Mouse (Mus musculus) erythroblast, embryonic 14.5 days (primary cell): ENCODE data around the gene Zscan26. TPM values are rescaled to one million over a fixed set of nuclear protein-coding genes. Genes with fewer than 3 reads are reported as not detected.
"Not testable (repeated sequence)": the region's sequence is repeated elsewhere in the genome, so short reads cannot be mapped to it uniquely, and the experiment has no call there.

Source experiments
- H3K27me3 ChIP-seq: 2 replicates; pipeline ENCODE4 v1.6.1; 2012; ENCODE audit warnings: inconsistent platforms; ENCODE audit not compliant: control insufficient read depth
- H3K36me3 ChIP-seq: 2 replicates; pipeline ENCODE4 v1.6.1; 2012; ENCODE audit warnings: mild to moderate bottlenecking, inconsistent platforms; ENCODE audit not compliant: control insufficient read depth
- H3K4me1 ChIP-seq: 2 replicates; pipeline ENCODE4 v1.6.1; 2012; ENCODE audit warnings: inconsistent platforms; ENCODE audit not compliant: control insufficient read depth
- H3K4me3 ChIP-seq: replicated peaks from 2 replicates; pipeline ENCODE3; 2012; ENCODE audit warnings: moderate library complexity, mild to moderate bottlenecking, inconsistent platforms
- H3K9me3 ChIP-seq: 2 replicates; pipeline ENCODE4 v1.6.1; 2012; ENCODE audit warnings: low read length, inconsistent platforms, mixed read lengths; ENCODE audit not compliant: control insufficient read depth
- GATA1 ChIP-seq: IDR thresholded peaks from 2 replicates; pipeline ENCODE4 v1.6.1; 2012; ENCODE audit warnings: low read length, inconsistent platforms, mixed read lengths
- TAL1 ChIP-seq: IDR thresholded peaks from 3 replicates; pipeline ENCODE4 v1.6.1; 2012; ENCODE audit warnings: low read length, inconsistent platforms, mixed read lengths
- polyA plus RNA-seq: library from polyadenylated mRNA; stranded (reverse); fragments of >175 nt; gene quantifications from 2 replicates; pipeline ENCODE4 v1.2.3, GENCODE M21; 2012

Zscan26 gene
- 0.08 and 0.09 TPM in 2 replicates for polyA plus RNA-seq

DNA sequence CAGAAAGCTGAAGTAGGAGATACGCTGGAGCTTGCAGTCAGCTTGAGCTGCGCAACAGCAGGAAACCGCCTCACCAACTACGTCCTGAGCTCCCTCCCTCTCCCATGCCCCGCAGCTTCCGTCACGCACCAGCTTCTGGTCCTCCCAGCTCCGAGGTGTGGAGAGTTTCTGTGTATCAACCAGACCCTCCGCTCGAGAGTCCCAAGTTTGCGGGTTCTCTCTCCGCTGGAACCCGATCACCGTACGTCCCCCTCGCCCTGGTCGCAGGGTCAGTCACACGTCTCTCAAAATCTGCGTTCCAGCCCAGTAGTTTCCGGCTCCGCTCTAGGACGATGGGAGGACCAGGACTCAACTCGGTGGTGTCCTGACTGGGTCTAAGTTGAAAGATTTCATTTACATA is at the start of gene Zscan26:
Gene Zscan26, minus strand, starts transcription at position 282 of the 400 bp plus-strand sequence.
- peak within 1 kb of the TSS; percentile 72 for H3K4me3 ChIP-seq
- peaks cover 15% of the 10 kb centered on the region for H3K4me1 ChIP-seq
- no peaks in the 10 kb centered on the region for H3K9me3 ChIP-seq
- peaks cover 8% of the 10 kb centered on the region for H3K36me3 ChIP-seq
- no peak for TF ChIP-seq TAL1
- TF ChIP-seq GATA1 = no peak
- peaks cover 27% of the 10 kb centered on the region for H3K27me3 ChIP-seq

DNA sequence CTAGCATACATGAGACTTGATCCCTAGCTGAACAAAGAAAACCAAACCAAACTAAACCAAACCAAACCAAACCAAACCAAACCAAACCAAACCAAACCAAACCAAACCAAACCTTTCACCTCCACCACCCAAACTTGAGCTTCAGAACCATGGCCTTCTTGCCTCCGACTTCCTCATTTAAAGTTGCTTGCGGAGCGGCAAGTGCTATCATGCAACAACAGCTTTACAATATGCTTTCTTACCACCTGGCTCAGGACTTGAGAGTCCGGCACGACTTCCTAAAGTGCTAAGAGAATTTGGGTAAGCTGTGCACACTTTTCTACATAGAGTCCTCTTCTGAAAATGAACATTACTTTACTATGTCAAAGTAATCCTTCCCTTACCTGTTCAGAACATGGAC is 48.8 kb upstream of the Zscan26 start:
- Histone ChIP-seq H3K36me3 (no peaks in the 10 kb centered on the region), H3K4me3 (no peak overlapping the region), H3K27me3 (peaks cover 2% of the 10 kb centered on the region; the same call in 1 of the 2 replicates), H3K4me1 (peaks cover 12% of the 10 kb centered on the region), H3K9me3 (no peaks in the 10 kb centered on the region)
- no peak for TF ChIP-seq TAL1
- TF ChIP-seq GATA1 = no peak

DNA sequence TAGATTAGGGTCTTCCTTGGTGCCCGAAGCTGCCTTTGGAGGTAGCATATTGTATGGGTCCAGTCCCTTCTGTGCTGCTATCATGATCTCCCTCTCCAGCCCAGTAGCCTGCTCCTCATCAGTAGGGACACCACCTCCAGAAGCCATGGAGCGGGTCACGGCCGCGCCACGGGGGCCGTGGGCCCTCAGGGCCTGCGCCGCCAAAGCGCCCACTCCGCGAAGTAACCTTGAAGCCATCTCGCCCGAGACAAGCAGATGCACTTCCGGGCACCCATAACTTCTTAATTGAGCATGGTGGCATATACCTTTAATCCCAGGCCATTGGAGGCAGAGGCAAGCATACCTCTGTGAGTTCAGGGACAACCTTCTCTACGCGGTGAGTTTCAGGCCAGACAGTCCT is 47.7 kb upstream of the Zscan26 start, which contains the start of gene Gm11273:
Gene Gm11273, minus strand, starts transcription at position 237 of the 400 bp plus-strand sequence.
- not testable (repeated sequence) for H3K4me3 ChIP-seq, H3K9me3 ChIP-seq, H3K27me3 ChIP-seq, H3K36me3 ChIP-seq, H3K4me1 ChIP-seq

DNA sequence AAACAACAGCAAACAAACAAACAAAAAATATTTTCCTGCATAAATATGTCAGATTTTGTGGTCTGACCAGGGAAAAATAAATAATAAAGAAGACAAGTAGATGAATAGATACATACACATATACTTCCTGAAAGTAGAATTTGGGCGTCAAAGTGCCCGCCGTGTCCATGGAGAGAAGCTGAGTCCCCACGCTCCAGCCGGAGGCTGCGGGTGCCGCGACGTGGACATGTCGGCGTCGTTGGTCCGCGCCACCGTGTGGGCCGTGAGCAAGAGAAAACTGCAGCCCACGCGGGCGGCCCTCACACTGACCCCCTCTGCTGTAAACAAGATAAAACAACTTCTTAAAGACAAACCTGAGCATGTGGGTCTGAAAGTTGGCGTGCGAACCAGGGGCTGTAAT is 41.5 kb upstream of the Zscan26 start, which contains the start of gene AK157302:
Gene AK157302, plus strand, starts transcription at position 144 of the 400 bp plus-strand sequence.
- no peak within 1 kb of the TSS for H3K4me3 ChIP-seq
- no peak for TF ChIP-seq TAL1
- no peak for TF ChIP-seq GATA1
- H3K27me3 ChIP-seq = peaks cover 2% of the 10 kb centered on the region; the same call in 1 of the 2 replicates
- H3K9me3 ChIP-seq = no peaks in the 10 kb centered on the region
- H3K4me1 ChIP-seq = no peaks in the 10 kb centered on the region
- H3K36me3 ChIP-seq = no peaks in the 10 kb centered on the region

DNA sequence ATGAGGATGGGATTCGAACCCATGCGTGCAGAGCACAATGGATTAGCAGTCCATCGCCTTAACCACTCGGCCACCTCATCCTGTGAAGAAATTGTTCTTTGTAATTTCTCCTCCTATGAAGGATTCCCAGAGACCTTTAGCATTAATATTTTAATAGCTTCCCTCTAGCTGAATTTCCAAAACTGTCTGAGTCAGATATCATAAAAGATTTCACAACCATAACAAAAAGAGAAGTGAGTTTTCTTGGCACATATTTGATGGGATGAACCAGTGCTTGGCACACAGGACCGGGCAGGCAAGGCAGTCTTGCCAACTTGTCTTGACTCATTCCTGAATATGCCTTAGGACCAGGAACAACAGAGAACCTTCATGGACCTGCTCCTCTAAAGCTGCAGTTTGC is 39.3 kb upstream of the Zscan26 start:
- no peak for TF ChIP-seq TAL1
- TF ChIP-seq GATA1 = no peak
- no peaks in the 10 kb centered on the region for H3K4me1 ChIP-seq
- H3K36me3 ChIP-seq = no peaks in the 10 kb centered on the region

DNA sequence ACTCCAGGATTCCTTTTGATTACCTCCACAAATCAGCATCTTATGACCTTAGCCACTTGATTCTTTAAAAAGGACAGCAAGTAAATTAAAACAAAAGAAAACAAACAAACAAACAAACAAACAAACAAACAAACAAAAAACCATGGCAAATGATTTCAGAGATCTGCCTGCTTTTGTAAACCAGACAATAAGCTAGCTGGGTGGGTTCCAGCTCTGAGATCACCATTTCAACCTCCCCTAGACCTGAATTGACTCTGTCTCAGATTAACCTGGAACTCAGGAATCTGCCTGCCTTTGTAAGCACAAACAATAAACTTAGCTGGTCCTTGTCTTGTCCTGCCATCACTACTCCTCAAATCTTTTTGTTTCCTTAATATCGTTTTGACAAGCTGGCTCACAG is 33.4 kb upstream of the Zscan26 start:
- Histone ChIP-seq H3K27me3 (no peaks in the 10 kb centered on the region), H3K4me3 (no peak overlapping the region), H3K4me1 (no peaks in the 10 kb centered on the region), H3K9me3 (0 out of 2 replicates have a peak, but pooled peaks cover 2% of the 10 kb centered on the region), H3K36me3 (no peaks in the 10 kb centered on the region)
- TF ChIP-seq TAL1 (no peak), GATA1 (no peak)

More for the DNA sequence above, 39.3 kb upstream of the Zscan26 start:
- H3K27me3 ChIP-seq = no peaks in the 10 kb centered on the region
- H3K9me3 ChIP-seq = no peaks in the 10 kb centered on the region
- no peak overlapping the region for H3K4me3 ChIP-seq

DNA sequence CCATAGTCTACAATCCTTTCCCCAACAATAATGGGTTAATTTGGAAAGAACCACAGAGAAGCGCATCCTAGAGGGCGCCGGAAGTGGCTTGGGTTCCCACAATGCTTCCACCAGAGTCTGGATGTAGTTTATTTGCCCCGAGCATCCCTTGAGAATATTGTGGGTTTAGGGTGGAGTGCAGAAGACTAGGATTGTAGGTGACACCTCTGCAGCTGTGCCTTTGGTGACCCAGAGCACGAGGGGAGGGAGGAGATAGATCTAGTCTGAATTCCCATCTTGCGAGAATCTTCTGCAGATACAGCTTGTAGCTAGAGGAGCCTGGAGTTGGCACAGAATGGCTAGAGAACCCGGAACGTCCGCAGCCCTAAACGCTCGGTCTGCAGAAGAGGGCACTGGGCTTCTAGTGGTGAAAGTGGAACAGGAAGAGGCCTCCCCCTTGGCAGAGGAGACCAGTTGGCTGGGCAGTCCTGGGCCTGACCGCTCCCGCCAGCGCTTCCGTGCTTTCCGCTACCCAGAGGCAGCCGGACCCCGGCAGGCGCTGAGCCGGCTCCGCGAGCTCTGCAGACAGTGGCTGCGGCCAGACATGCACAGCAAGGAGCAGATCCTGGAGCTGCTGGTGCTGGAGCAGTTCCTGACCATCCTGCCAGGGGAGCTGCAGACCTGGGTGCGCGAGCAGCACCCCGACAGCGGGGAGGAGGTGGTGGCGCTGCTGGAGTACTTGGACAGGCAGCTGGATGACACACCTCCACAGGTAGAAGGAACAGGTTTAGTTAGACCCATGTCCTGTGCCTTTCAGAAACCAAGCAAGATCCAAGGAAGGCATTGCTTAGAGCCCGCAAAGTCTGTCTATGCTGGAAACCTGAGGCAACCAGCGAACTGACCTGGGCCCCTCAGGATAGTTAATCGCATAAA is 25.5 kb upstream of the Zscan26 start, which contains the start of the genes Zkscan4 and Gm10065:
Gene Zkscan4, plus strand, starts transcription at position 149 of the 912 bp plus-strand sequence.
Gene Gm10065, minus strand, starts transcription at position 683 of the 912 bp plus-strand sequence.
- not testable (repeated sequence) for H3K4me1 ChIP-seq, H3K27me3 ChIP-seq, H3K9me3 ChIP-seq, H3K36me3 ChIP-seq
- H3K4me3 ChIP-seq = peak within 1 kb of the TSS; percentile 62

DNA sequence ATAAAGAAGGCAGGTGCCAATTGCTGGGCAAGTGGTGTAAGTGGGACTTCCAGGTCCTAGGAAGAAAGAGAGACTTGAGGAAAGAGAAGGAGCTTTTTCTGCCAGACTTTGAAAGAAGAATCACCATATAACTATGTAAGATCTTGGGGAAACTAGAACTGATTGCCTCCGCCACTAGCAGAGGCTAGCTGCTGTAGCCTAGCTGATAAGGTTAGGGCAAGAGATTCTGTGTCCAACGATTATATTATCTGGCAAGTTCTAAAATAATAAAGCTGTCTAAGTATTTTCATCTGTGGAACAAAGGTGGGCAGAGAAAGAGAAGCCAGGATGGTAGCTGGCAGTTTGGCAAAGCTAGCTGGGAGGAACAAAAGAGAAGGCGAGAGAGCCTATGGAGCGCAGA is 18.9 kb upstream of the Zscan26 start:
- 0 out of 3 replicates have a peak, but pooled peaks have one; percentile 14 for TF ChIP-seq TAL1
- peak; percentile 25; the same call in 1 of the 2 replicates for TF ChIP-seq GATA1
- H3K4me3 ChIP-seq = peak overlapping the region; percentile 40

DNA sequence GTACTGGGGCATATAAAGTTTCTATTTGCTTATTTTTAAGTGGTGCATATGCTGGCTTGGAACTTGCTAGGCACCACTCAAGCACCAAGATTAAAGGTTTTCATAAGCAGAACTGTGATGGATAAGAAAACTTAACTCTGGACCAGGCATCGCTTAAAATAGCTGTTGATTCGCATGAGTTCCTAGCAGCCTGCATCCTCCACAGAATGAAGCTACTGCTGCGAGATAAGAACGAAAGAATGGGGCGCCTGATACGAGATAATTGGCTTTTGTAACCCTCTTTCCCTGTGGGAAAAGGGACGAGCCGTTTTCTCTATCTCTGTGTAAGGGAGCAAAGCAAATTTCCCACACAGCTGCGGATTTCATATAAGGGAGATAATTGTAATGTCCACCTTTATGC is 15.6 kb upstream of the Zscan26 start:
- TF ChIP-seq TAL1 = no peak
- TF ChIP-seq GATA1 = no peak; the same call in 1 of the 2 replicates
- H3K27me3 ChIP-seq = peaks cover 3% of the 10 kb centered on the region; the same call in 1 of the 2 replicates
- H3K4me1 ChIP-seq = peaks cover 64% of the 10 kb centered on the region
- H3K9me3 ChIP-seq = no peaks in the 10 kb centered on the region
- H3K36me3 ChIP-seq = no peaks in the 10 kb centered on the region
- H3K4me3 ChIP-seq = peak overlapping the region; percentile 22

More for the DNA sequence above, 18.9 kb upstream of the Zscan26 start:
- no peaks in the 10 kb centered on the region for H3K9me3 ChIP-seq
- no peaks in the 10 kb centered on the region for H3K36me3 ChIP-seq
- no peaks in the 10 kb centered on the region; the same call in 1 of the 2 replicates for H3K27me3 ChIP-seq
- peaks cover 60% of the 10 kb centered on the region for H3K4me1 ChIP-seq
